22 mouse cellular contexts compared by ENCODE assay signal in the genomic region with DNA sequence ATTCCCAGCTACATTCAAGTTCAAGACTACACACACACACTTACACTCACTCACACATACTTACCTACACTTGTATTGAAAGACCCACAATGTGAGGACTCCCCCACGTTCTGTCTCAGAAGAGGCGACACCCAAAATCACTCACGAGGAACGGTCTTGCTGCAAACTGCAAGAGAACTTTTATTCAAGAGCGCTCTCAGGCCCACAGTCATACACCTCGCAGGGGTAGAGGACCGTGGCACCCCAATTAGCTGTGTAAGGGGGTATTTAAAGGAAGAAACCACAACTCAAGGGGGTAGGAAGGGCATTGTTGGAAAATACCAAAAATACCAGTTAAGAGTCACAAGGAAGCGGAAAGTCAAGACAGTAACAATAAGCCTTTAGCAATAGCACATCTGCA.
"Had no signal": no experiment of that assay in that cellular context is flagged by ENCODE, and none has a peak within 500 bp of the region (broad histone marks: within the 10 kb centered on the region; RNA-seq: fewer than 3 reads in every experiment).

No protein-coding gene starts in this region.

- H3K36me3 ChIP-seq: heart, embryonic 10.5 days; heart, embryonic 12.5 days; hindbrain, embryonic 13.5 days; hindbrain, embryonic 15.5 days; limb, embryonic 10.5 days; limb, embryonic 12.5 days; liver, embryonic 13.5 days; liver, embryonic 15.5 days had no signal

- DNase-seq: gastrocnemius, postnatal 14 days; gastrocnemius, postnatal 36 days; heart, adult 18-20 months; heart, postnatal 10 days; kidney, adult 11 months; kidney, adult 8-10 months; kidney, postnatal 10 days; kidney, postnatal 25 days; kidney, postnatal 4 days; liver; liver, embryonic 13.5 days; liver, postnatal 0 days had no signal

- H3K9me3 ChIP-seq: heart, embryonic 10.5 days; heart, embryonic 12.5 days; hindbrain, embryonic 13.5 days; hindbrain, embryonic 15.5 days; limb, embryonic 10.5 days; limb, embryonic 12.5 days; liver, embryonic 13.5 days; liver, embryonic 15.5 days had no signal

- H3K4me3 ChIP-seq: heart, embryonic 10.5 days; heart, embryonic 12.5 days; hindbrain, embryonic 13.5 days; hindbrain, embryonic 15.5 days; layer of hippocampus, adult 2 months; left cerebral cortex, adult 2 months; limb, embryonic 10.5 days; limb, embryonic 12.5 days; liver, embryonic 13.5 days; liver, embryonic 15.5 days had no signal

- H3K27ac ChIP-seq: heart, embryonic 10.5 days; hindbrain, embryonic 13.5 days; hindbrain, embryonic 15.5 days; hindbrain, postnatal 0 days; layer of hippocampus, adult 2 months; left cerebral cortex, adult 2 months; limb, embryonic 10.5 days; limb, embryonic 12.5 days; liver, embryonic 13.5 days; liver, embryonic 15.5 days had no signal

- ATAC-seq: hindbrain, postnatal 0 days; liver, postnatal 0 days had no signal

- H3K9ac ChIP-seq: heart, embryonic 12.5 days; hindbrain, embryonic 13.5 days; hindbrain, embryonic 15.5 days; limb, embryonic 12.5 days; liver, embryonic 13.5 days; liver, embryonic 15.5 days; liver, postnatal 0 days had no signal
